Mouse (Mus musculus): ENCODE measurements around the gene Csad.

GRCm38 (mm10) chr15:102177417-102177816 lies 27.1 kb downstream of the Csad start:
- no peak for TF ChIP-seq CTCF (IDR thresholded peaks at IDR 0.05; ENCODE audit: control insufficient read depth, insufficient read depth, low read length)
- no peak for TF ChIP-seq POLR2A (IDR thresholded peaks at IDR 0.05; ENCODE audit: borderline replicate concordance, control insufficient read depth, low read depth, low read length)
